Mouse (Mus musculus): ENCODE results near the gene Tpd52l2. TPM values are rescaled to one million over a fixed set of nuclear protein-coding genes. Genes with fewer than 3 reads are reported as not detected.

Gene Tpd52l2
- polyA plus RNA-seq (2014; fragmentation: Illumina TruSeq; extraction: RNeasy Lipid Tissue Mini Kit (QIAGEN cat#74804); ENCODE audit: low read depth, low replicate concordance) = 77.2 TPM

DNA sequence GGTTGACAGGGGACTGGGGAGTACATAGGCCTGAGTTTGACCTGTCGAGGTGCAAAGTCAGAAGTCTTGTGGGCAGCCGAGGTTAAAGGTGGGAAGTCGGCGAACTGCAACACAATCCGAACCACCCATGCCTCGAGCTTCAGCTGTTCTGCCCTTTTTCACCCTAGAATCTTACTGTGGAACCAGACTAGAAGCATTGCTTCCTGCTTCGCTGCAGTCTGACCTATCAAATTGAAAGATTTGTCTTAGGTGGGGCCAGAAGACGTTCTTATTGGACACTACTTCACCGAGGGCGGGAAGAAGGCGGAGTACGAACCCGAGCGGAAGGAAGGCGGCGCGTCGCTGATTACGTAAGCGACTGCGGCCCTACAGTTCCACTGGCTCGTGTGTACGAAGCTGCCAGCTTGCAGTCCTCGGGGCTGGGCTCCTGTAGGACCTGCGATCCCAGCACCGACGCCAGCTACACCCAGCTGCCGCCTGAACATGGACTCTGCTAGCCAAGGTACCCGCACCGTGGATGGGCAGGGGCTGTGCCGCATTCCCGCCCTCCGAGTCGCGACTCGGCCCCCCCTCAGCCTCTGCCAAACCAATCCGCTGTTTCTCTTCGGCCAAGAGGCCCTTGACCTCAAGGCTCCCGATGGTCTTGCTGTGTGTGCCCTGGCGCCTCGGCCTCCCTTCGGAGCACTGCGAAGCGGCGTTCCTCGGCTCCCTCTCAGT is at the start of gene Tpd52l2:
TSS of gene Tpd52l2 (plus strand) at position 312 of the 717 bp plus-strand sequence.

GRCm38 (mm10) chr2:181459153-181459672 is 37.7 kb upstream of the Tpd52l2 start, which contains the start of gene Zbtb46:
TSS of gene Zbtb46 (minus strand) at chr2:181459426.

GRCm38 (mm10) chr2:181493156-181493927 is 3.6 kb upstream of the Tpd52l2 start, which contains the start of gene Abhd16b:
TSS of gene Abhd16b (plus strand) at chr2:181493206.

DNA sequence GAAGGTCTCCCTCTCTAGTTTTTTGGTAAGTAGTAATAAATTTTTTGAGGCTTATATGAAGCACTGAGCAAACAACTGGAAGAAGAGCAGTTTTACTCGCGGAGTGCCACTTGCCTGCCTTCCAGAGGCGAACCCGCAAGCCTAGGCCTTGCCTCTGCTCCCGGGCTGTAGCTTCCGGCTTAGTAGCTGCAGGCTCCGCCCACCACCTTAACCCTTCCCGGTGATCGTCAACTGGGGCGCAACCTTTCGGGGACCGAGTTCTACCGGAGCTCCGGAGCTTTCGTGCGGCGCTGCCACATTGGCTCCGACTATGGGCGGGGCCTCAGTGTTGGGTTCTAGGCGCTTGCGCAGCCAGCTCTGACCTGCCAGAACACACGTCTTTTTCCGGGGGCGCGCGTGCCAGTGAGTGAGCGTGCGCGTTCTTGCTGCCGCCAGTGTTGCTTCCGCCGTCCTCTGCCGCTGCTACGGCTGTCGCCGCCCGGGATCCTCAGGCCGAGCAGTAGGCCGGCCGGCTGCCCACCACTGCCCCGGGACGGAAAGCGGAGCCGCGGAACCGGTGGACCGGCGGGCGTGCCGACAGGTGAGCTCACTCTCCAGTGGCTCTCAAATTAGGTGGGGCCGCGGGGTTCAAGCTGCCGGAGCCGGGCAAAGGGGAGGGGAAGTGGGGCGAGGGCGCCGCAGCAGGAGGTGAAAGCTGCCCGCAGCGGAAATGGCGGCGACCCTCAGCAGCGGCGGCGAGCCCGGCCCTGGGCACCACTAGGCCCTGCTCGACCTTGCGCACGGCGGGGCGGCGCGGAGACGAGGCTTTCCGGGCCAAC is 23.4 kb downstream of the Tpd52l2 start, which contains the start of gene Dnajc5:
TSS of gene Dnajc5 (plus strand) at position 368 of the 818 bp plus-strand sequence.

Other genes with a start within 250 kb of the Tpd52l2 start
- gene Gmeb2, start 209.1 kb upstream of the Tpd52l2 start, polyA plus RNA-seq (2014; fragmentation: Illumina TruSeq; extraction: RNeasy Lipid Tissue Mini Kit (QIAGEN cat#74804); ENCODE audit: low read depth, low replicate concordance) = 6.2 TPM
- 3.5 TPM for gene Stmn3, start 182.6 kb upstream of the Tpd52l2 start, polyA plus RNA-seq (2014; fragmentation: Illumina TruSeq; extraction: RNeasy Lipid Tissue Mini Kit (QIAGEN cat#74804); ENCODE audit: low read depth, low replicate concordance)
- gene Rtel1, start 177.4 kb upstream of the Tpd52l2 start, polyA plus RNA-seq (2014; fragmentation: Illumina TruSeq; extraction: RNeasy Lipid Tissue Mini Kit (QIAGEN cat#74804); ENCODE audit: low read depth, low replicate concordance) = 8.2 TPM
- 1.5 TPM for gene Zgpat, start 132.2 kb upstream of the Tpd52l2 start, polyA plus RNA-seq (2014; fragmentation: Illumina TruSeq; extraction: RNeasy Lipid Tissue Mini Kit (QIAGEN cat#74804); ENCODE audit: low read depth, low replicate concordance)
- gene Arfrp1, start 131.7 kb upstream of the Tpd52l2 start, polyA plus RNA-seq (2014; fragmentation: Illumina TruSeq; extraction: RNeasy Lipid Tissue Mini Kit (QIAGEN cat#74804); ENCODE audit: low read depth, low replicate concordance) = 36.5 TPM
- not detected for gene Lime1, start 117.1 kb upstream of the Tpd52l2 start, polyA plus RNA-seq (2014; fragmentation: Illumina TruSeq; extraction: RNeasy Lipid Tissue Mini Kit (QIAGEN cat#74804); ENCODE audit: low read depth, low replicate concordance)
- 8.7 TPM for gene Zbtb46, start 37.7 kb upstream of the Tpd52l2 start, polyA plus RNA-seq (2014; fragmentation: Illumina TruSeq; extraction: RNeasy Lipid Tissue Mini Kit (QIAGEN cat#74804); ENCODE audit: low read depth, low replicate concordance)
- gene Abhd16b, start 3.9 kb upstream of the Tpd52l2 start, polyA plus RNA-seq (2014; fragmentation: Illumina TruSeq; extraction: RNeasy Lipid Tissue Mini Kit (QIAGEN cat#74804); ENCODE audit: low read depth, low replicate concordance) = not detected
- gene Dnajc5, start 23.3 kb downstream of the Tpd52l2 start, polyA plus RNA-seq (2014; fragmentation: Illumina TruSeq; extraction: RNeasy Lipid Tissue Mini Kit (QIAGEN cat#74804); ENCODE audit: low read depth, low replicate concordance) = 47.9 TPM
- 16.6 TPM for gene Uckl1, start 87.8 kb downstream of the Tpd52l2 start, polyA plus RNA-seq (2014; fragmentation: Illumina TruSeq; extraction: RNeasy Lipid Tissue Mini Kit (QIAGEN cat#74804); ENCODE audit: low read depth, low replicate concordance)
- gene Prpf6, start 94.7 kb downstream of the Tpd52l2 start, polyA plus RNA-seq (2014; fragmentation: Illumina TruSeq; extraction: RNeasy Lipid Tissue Mini Kit (QIAGEN cat#74804); ENCODE audit: low read depth, low replicate concordance) = 40.8 TPM
- 5.6 TPM for gene Zfp512b, start 95.7 kb downstream of the Tpd52l2 start, polyA plus RNA-seq (2014; fragmentation: Illumina TruSeq; extraction: RNeasy Lipid Tissue Mini Kit (QIAGEN cat#74804); ENCODE audit: low read depth, low replicate concordance)
- 9.0 TPM for gene Samd10, start 102.1 kb downstream of the Tpd52l2 start, polyA plus RNA-seq (2014; fragmentation: Illumina TruSeq; extraction: RNeasy Lipid Tissue Mini Kit (QIAGEN cat#74804); ENCODE audit: low read depth, low replicate concordance)
- gene Gm29797, start 159.9 kb downstream of the Tpd52l2 start, polyA plus RNA-seq (2014; fragmentation: Illumina TruSeq; extraction: RNeasy Lipid Tissue Mini Kit (QIAGEN cat#74804); ENCODE audit: low read depth, low replicate concordance) = not detected
- 0.35 TPM for gene Sox18, start 174.5 kb downstream of the Tpd52l2 start, polyA plus RNA-seq (2014; fragmentation: Illumina TruSeq; extraction: RNeasy Lipid Tissue Mini Kit (QIAGEN cat#74804); ENCODE audit: low read depth, low replicate concordance)
- not detected for gene Tcea2, start 183.2 kb downstream of the Tpd52l2 start, polyA plus RNA-seq (2014; fragmentation: Illumina TruSeq; extraction: RNeasy Lipid Tissue Mini Kit (QIAGEN cat#74804); ENCODE audit: low read depth, low replicate concordance)
- gene Rgs19, start 196.8 kb downstream of the Tpd52l2 start, polyA plus RNA-seq (2014; fragmentation: Illumina TruSeq; extraction: RNeasy Lipid Tissue Mini Kit (QIAGEN cat#74804); ENCODE audit: low read depth, low replicate concordance) = 20.9 TPM
- not detected for gene Lkaaear1, start 201.3 kb downstream of the Tpd52l2 start, polyA plus RNA-seq (2014; fragmentation: Illumina TruSeq; extraction: RNeasy Lipid Tissue Mini Kit (QIAGEN cat#74804); ENCODE audit: low read depth, low replicate concordance)
- gene Oprl1, start 217.9 kb downstream of the Tpd52l2 start, polyA plus RNA-seq (2014; fragmentation: Illumina TruSeq; extraction: RNeasy Lipid Tissue Mini Kit (QIAGEN cat#74804); ENCODE audit: low read depth, low replicate concordance) = 1.0 TPM